Mouse (Mus musculus) stomach, postnatal 0 days (tissue): Measurements from ENCODE around the gene Atxn1.

Experiments used
- CTCF ChIP-seq: IDR thresholded peaks from 2 replicates; pipeline ENCODE4 v1.5.1; 2016; ENCODE audit warnings: antibody characterized with exemption, low read depth, mild to moderate bottlenecking, moderate library complexity
- EP300 ChIP-seq: optimal IDR thresholded peaks from 2 replicates; pipeline ENCODE3; 2016; ENCODE audit warnings: antibody characterized with exemption

GRCm38 (mm10) chr13:45874196-45874595 is 90.6 kb downstream of the Atxn1 start:
- no peak for TF ChIP-seq CTCF
- no peak for TF ChIP-seq EP300
